Comparison of ENCODE assay signal across 31 mouse cellular contexts in the genomic region with DNA sequence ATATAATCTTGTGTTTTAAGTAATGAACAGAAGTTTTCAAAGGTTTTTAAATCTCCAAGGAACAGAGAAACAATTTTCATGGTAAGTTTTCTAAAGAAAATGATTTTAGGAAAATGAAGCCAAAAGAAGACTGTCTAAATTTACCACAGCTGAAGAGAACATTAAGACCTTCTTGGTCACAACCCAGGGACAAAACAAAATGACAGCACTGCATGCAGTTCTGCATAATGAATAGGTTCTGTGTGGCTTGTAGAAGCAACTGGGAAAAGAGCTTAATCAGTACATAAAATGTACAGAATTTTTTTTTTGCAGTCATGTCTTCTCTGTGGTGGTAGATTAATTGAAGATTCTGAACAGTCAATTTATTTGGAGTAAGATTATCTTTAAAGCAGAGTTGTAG.
DNase-seq lines count a peak whose midpoint lies in the region; ATAC-seq and TF ChIP-seq lines count a peak whose summit lies in the region.
"Had no signal": no experiment of that assay in that cellular context is flagged by ENCODE, and none has a peak within 500 bp of the region (broad histone marks: within the 10 kb centered on the region; RNA-seq: fewer than 3 reads in every experiment).

No protein-coding gene starts in this region.

- no peak overlapping the region for H3K4me3 ChIP-seq in midbrain, postnatal 0 days (ENCODE audit: low read depth, low read length)
- no peak overlapping the region for H3K4me3 ChIP-seq in midbrain, embryonic 15.5 days
- H3K4me3 ChIP-seq: embryonic facial prominence, embryonic 13.5 days; forebrain, embryonic 10.5 days; forebrain, embryonic 13.5 days; gastrocnemius, adult 2 months; heart, embryonic 12.5 days; heart, embryonic 15.5 days; hindbrain, embryonic 10.5 days; hindbrain, embryonic 13.5 days had no signal

- no peak overlapping the region for H3K4me2 ChIP-seq in midbrain, postnatal 0 days (ENCODE audit: low read depth, low read length, poor library complexity, severe bottlenecking)
- no peak overlapping the region for H3K4me2 ChIP-seq in midbrain, embryonic 15.5 days
- H3K4me2 ChIP-seq: embryonic facial prominence, embryonic 13.5 days; forebrain, embryonic 13.5 days; heart, embryonic 12.5 days; heart, embryonic 15.5 days; hindbrain, embryonic 13.5 days had no signal

- no peak for DNase-seq in frontal cortex, postnatal 25 days (ENCODE audit: low spot score in 2 of 2)
- peak; percentile 18 for DNase-seq in left cerebral cortex, adult 11 months (ENCODE audit: low spot score)
- DNase-seq in left cerebral cortex, postnatal 4 days: no peak
- peak; percentile 1 for DNase-seq in midbrain, postnatal 0 days (ENCODE audit: low spot score)
- DNase-seq in telencephalon, adult 2 months (ENCODE audit: low read depth, low spot score): peak; percentile 69
- DNase-seq: adrenal gland, postnatal 10 days; adrenal gland, postnatal 36 days; B cell, adult 2 months; cerebellum, adult 11 months; cerebellum, adult 2 months; cerebellum, adult 9-11 months; cerebellum, postnatal 25 days; gastrocnemius, adult 2 months; gastrocnemius, postnatal 25 days; heart, adult 18-20 months; heart, postnatal 10 days; heart, postnatal 36 days had no signal

- H3K27ac ChIP-seq in midbrain, postnatal 0 days (ENCODE audit: low read depth, low read length): no peak overlapping the region
- H3K27ac ChIP-seq in midbrain, embryonic 15.5 days: no peak overlapping the region
- H3K27ac ChIP-seq: embryonic facial prominence, embryonic 13.5 days; forebrain, embryonic 10.5 days; forebrain, embryonic 13.5 days; gastrocnemius, adult 2 months; heart, embryonic 15.5 days; hindbrain, embryonic 10.5 days; hindbrain, embryonic 13.5 days had no signal

- H3K36me3 ChIP-seq in midbrain, postnatal 0 days (ENCODE audit: insufficient read depth, low read length): no peaks in the 10 kb centered on the region
- H3K36me3 ChIP-seq in midbrain, embryonic 15.5 days (replicated peaks): no peaks in the 10 kb centered on the region
- H3K36me3 ChIP-seq: embryonic facial prominence, embryonic 13.5 days; forebrain, embryonic 10.5 days; G1E; heart, embryonic 12.5 days; heart, embryonic 15.5 days; hindbrain, embryonic 10.5 days; hindbrain, embryonic 13.5 days had no signal

- intact Hi-C loops in left cerebral cortex, postnatal 4 days (cut with DNase I): no loop called here

- H3K9ac ChIP-seq in midbrain, postnatal 0 days (replicated peaks; ENCODE audit: low read length, poor library complexity, severe bottlenecking): no peak overlapping the region
- H3K9ac ChIP-seq in midbrain, embryonic 15.5 days: no peak overlapping the region
- H3K9ac ChIP-seq: embryonic facial prominence, embryonic 13.5 days; forebrain, embryonic 13.5 days; heart, embryonic 12.5 days; heart, embryonic 15.5 days; hindbrain, embryonic 13.5 days had no signal

- H3K4me1 ChIP-seq in midbrain, postnatal 0 days (ENCODE audit: insufficient read depth, low read length): no peaks in the 10 kb centered on the region
- no peaks in the 10 kb centered on the region for H3K4me1 ChIP-seq in midbrain, embryonic 15.5 days
- H3K4me1 ChIP-seq: embryonic facial prominence, embryonic 13.5 days; forebrain, embryonic 10.5 days; forebrain, embryonic 13.5 days; heart, embryonic 12.5 days; heart, embryonic 15.5 days; hindbrain, embryonic 10.5 days; hindbrain, embryonic 13.5 days had no signal

- no peak for TF ChIP-seq CTCF in midbrain, postnatal 0 days (IDR thresholded peaks at IDR 0.05)

- ATAC-seq in frontal cortex, adult (ENCODE audit: low TSS enrichment): peak; percentile 99
- no peak for ATAC-seq in midbrain, postnatal 0 days (ENCODE audit: low FRiP score)
- no peak for ATAC-seq in midbrain, embryonic 15.5 days (replicated peaks)
- ATAC-seq: forebrain, embryonic 13.5 days; forebrain, embryonic 16.5 days; hindbrain, embryonic 16.5 days; Patski had no signal

- H3K9me3 ChIP-seq in midbrain, postnatal 0 days (ENCODE audit: low read length): no peaks in the 10 kb centered on the region
- no peaks in the 10 kb centered on the region for H3K9me3 ChIP-seq in midbrain, embryonic 15.5 days
- H3K9me3 ChIP-seq: embryonic facial prominence, embryonic 13.5 days; forebrain, embryonic 10.5 days; forebrain, embryonic 13.5 days; G1E; heart, embryonic 12.5 days; heart, embryonic 15.5 days; hindbrain, embryonic 10.5 days; hindbrain, embryonic 13.5 days had no signal

- H3K27me3 ChIP-seq in midbrain, postnatal 0 days (ENCODE audit: insufficient read depth, low read length): no peaks in the 10 kb centered on the region
- H3K27me3 ChIP-seq in midbrain, embryonic 15.5 days (replicated peaks): no peaks in the 10 kb centered on the region
- H3K27me3 ChIP-seq: CH12.LX; embryonic facial prominence, embryonic 13.5 days; forebrain, embryonic 13.5 days; heart, embryonic 12.5 days; heart, embryonic 15.5 days; hindbrain, embryonic 13.5 days; Patski had no signal

Comparison
In these comparisons a context has a peak if more than half of its experiments do, and no peak if none do; other contexts are left out.
1. DNase-seq: peak in left cerebral cortex, adult 11 months (single experiment), midbrain, postnatal 0 days (single experiment) and telencephalon, adult 2 months (single experiment); none in frontal cortex, postnatal 25 days (0 of 2) and left cerebral cortex, postnatal 4 days (single experiment).